Mouse (Mus musculus) ES-Bruce4 (cell line): ENCODE measurements at regions not wholly inside any gene's neighbourhood (a gene's known extent, or its start where the extent isn't known, plus 50 kb on each side); places are given as distances from the start of the nearest gene placed in this dataset.

ENCODE experiments used
- H3K27ac ChIP-seq: 2 replicates; pipeline ENCODE4 v1.5.1; 2012; ENCODE audit warnings: low read length, inconsistent platforms; ENCODE audit not compliant: insufficient read depth
- H3K27me3 ChIP-seq: 2 replicates; pipeline ENCODE4 v1.6.1; 2012; ENCODE audit warnings: mild to moderate bottlenecking, low read length, inconsistent platforms; ENCODE audit not compliant: control insufficient read depth, poor library complexity, insufficient read depth, severe bottlenecking
- H3K36me3 ChIP-seq: 2 replicates; pipeline ENCODE4 v1.6.1; 2012; ENCODE audit warnings: inconsistent platforms, mild to moderate bottlenecking, low read length, moderate library complexity; ENCODE audit not compliant: control insufficient read depth, poor library complexity, insufficient read depth, severe bottlenecking
- H3K4me1 ChIP-seq: one replicate; pipeline ENCODE4 v1.8.1; 2011; ENCODE audit warnings: low read length; ENCODE audit not compliant: control insufficient read depth, insufficient read depth
- H3K4me3 ChIP-seq: 2 replicates; pipeline ENCODE4 v1.5.1; 2011; ENCODE audit warnings: low read depth, mild to moderate bottlenecking, low read length
- H3K9ac ChIP-seq: 2 replicates; pipeline ENCODE4 v1.6.1; 2012; ENCODE audit warnings: low read depth, mild to moderate bottlenecking, inconsistent platforms; ENCODE audit not compliant: poor library complexity, severe bottlenecking
- H3K9me3 ChIP-seq: replicated peaks from 2 replicates; pipeline ENCODE4 v1.6.1; 2012; ENCODE audit warnings: mild to moderate bottlenecking, low read length, inconsistent platforms; ENCODE audit not compliant: control insufficient read depth, poor library complexity, insufficient read depth, severe bottlenecking
- CTCF ChIP-seq: IDR thresholded peaks from one replicate; pipeline ENCODE4 v1.8.1; 2011; ENCODE audit warnings: low read depth, low read length
- EP300 ChIP-seq: IDR thresholded peaks from 2 replicates; pipeline ENCODE4 v1.6.1; 2011; ENCODE audit warnings: low read depth, low read length; ENCODE audit not compliant: insufficient read depth
- POLR2A ChIP-seq: IDR thresholded peaks from one replicate; pipeline ENCODE4 v1.8.1; 2011; ENCODE audit warnings: low read length; ENCODE audit not compliant: insufficient read depth

DNA sequence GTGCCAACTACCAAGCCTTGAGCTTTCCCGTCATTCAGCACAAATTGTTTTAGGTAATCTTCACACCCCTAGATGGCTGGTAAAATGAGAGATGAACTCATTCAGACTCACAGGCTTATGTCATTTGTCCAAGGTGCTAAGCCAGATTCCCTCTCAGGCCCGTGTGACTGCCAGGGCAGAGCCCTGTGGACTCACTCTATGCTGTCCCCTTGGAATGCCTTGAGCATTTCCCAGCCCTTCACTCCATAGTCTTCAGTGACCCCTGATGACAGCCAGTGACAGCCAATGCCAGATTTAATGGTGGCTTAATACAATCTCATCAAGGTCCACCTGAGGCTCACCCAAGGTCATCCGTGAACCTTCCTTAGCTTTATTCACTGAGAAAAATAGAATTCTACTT, 270.2 kb upstream of the Jmjd1c start:
- Histone ChIP-seq H3K36me3 (no peaks in the 10 kb centered on the region), H3K27ac (no peak overlapping the region), H3K27me3 (no peaks in the 10 kb centered on the region), H3K4me3 (no peak overlapping the region), H3K9ac (no peak overlapping the region), H3K9me3 (no peaks in the 10 kb centered on the region), H3K4me1 (no peaks in the 10 kb centered on the region)
- TF ChIP-seq EP300 (no peak), POLR2A (no peak), CTCF (no peak)

DNA sequence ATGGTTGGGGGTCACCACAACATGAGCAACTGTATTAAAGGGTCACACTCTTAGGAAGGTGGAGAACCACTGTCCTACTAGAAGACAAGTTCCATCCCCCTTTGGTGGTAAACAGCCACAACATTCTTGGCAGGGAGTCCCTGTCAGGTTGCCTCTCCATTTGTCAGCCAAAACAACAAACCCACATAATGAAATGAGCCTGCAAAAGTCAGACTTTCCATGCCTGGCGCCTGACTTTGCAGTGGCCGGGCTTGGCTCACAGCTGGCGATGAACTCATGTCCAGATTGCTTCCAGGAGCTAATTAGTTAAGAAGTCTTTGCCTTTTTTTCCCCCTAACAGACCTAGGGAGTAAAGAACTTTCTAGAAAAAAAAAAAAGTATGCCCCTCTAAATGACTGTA, 269.6 kb upstream of the Jmjd1c start:
- Histone ChIP-seq H3K36me3 (no peaks in the 10 kb centered on the region), H3K9me3 (no peaks in the 10 kb centered on the region), H3K9ac (no peak overlapping the region), H3K27ac (no peak overlapping the region), H3K27me3 (no peaks in the 10 kb centered on the region), H3K4me1 (no peaks in the 10 kb centered on the region), H3K4me3 (no peak overlapping the region)
- TF ChIP-seq CTCF (no peak), POLR2A (no peak), EP300 (no peak)

DNA sequence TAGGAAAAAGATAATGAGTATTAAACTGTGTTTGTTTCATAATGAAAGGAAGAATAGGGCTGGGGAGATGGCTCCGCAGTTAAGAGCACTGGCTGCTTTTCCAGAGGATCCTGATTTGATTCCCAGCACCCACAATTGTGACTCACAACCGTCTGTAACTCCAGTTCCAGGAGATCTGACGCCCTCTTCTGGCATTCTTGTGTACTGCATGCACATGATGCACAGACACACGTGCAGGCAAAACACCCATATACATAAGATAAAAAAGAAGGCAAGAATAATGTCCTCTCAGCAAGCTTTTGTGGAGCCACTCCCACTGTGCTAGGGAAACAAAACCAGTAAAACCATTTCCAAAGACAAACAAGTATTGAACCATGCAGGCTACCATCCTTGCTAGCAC, 261.0 kb upstream of the Jmjd1c start:
- H3K4me3 ChIP-seq: no peak overlapping the region
- TF ChIP-seq CTCF (peak; percentile 3), EP300 (no peak)
- no peaks in the 10 kb centered on the region; the same call in 1 of the 2 replicates for H3K27me3 ChIP-seq
- no peak overlapping the region for H3K27ac ChIP-seq
- no peaks in the 10 kb centered on the region; the same call in 1 of the 2 replicates for H3K9me3 ChIP-seq
- H3K9ac ChIP-seq: no peak overlapping the region
- H3K36me3 ChIP-seq: no peaks in the 10 kb centered on the region
- no peaks in the 10 kb centered on the region for H3K4me1 ChIP-seq

DNA sequence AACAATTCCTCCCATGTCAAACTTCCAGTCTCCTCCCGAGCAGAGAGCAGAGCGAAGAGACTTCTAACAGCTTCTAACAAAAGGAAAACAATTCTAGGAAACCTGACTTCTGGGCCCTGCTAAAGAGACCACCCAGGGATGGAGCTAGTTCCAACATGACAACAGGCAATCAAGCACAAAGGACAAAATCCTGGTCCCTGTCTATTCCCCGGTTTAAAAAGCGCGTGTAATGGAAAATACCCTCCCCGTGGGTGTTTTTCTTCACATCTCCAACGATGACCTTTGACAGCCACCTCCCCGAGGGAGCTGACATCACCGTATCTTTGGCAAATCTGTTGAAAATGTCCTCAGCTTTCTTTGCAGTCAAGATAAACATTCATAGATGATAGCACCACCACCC, 256.9 kb upstream of the Jmjd1c start:
- Histone ChIP-seq H3K36me3 (no peaks in the 10 kb centered on the region), H3K9me3 (no peaks in the 10 kb centered on the region; the same call in 1 of the 2 replicates), H3K4me1 (no peaks in the 10 kb centered on the region), H3K9ac (no peak overlapping the region), H3K27me3 (no peaks in the 10 kb centered on the region), H3K4me3 (no peak overlapping the region), H3K27ac (no peak overlapping the region)
- TF ChIP-seq POLR2A: no peak
- no peak for TF ChIP-seq EP300
- TF ChIP-seq CTCF: no peak

DNA sequence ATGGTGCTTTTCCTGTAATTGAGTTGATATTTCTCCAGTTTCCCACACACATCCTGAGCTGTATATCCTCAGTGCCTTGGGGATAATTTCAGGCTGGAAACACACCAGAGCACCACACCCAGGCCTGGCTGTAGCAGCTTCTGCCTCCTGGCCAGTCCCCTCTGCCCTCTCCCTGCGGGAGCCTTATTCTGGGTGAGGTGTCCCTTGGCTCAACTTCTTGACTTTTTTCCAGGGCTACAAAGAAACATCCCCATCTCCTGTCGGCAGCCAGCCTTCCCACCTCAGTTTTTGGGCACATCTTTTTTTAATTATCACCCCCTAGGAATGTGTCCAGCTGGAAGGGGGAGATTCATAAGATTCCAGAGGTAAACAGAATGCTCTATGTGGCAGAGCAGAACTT, 252.7 kb upstream of the Jmjd1c start:
- Histone ChIP-seq H3K4me3 (no peak overlapping the region), H3K27ac (no peak overlapping the region), H3K9ac (no peak overlapping the region), H3K4me1 (no peaks in the 10 kb centered on the region), H3K36me3 (no peaks in the 10 kb centered on the region), H3K9me3 (no peaks in the 10 kb centered on the region), H3K27me3 (no peaks in the 10 kb centered on the region)
- TF ChIP-seq CTCF: no peak
- TF ChIP-seq POLR2A: no peak
- no peak for TF ChIP-seq EP300

DNA sequence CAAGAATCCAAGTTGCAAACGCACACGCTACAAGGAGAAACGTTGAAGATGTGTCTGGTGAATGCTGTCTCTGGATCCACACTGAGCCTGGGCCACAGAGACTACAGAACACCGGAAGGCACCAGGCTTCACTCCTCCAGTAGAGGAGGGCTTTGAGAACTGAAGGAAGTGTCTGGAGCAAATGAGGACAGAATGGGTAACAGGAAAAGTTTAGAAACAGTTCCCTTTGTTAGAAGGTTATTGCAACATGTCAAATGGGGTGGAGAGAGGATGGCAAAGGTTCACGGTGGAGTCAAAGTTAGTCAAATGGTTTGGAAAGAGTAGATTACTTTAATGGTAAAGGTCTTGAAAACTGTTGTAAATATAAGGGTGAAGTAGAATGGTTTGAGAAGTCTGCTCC, 247.1 kb upstream of the Jmjd1c start:
- no peak overlapping the region for H3K27ac ChIP-seq
- no peak overlapping the region for H3K9ac ChIP-seq
- no peaks in the 10 kb centered on the region for H3K36me3 ChIP-seq
- H3K9me3 ChIP-seq: no peaks in the 10 kb centered on the region
- H3K27me3 ChIP-seq: no peaks in the 10 kb centered on the region
- H3K4me3 ChIP-seq: no peak overlapping the region
- H3K4me1 ChIP-seq: no peaks in the 10 kb centered on the region
- TF ChIP-seq EP300: no peak
- TF ChIP-seq POLR2A: no peak
- no peak for TF ChIP-seq CTCF
